Mouse (Mus musculus) kidney, postnatal 25 days (tissue): ENCODE measurements around the gene Xkr7.
A peak's percentile ranks its signal among the peaks of the same experiment; 100 is the strongest.

Experiments used
- DNase-seq, 2 experiments: peaks; one replicate each; pipeline ENCODE4 v3.0.0; 2021; ENCODE audit warnings: mixed read lengths in 2 of 2

Gene Xkr7

DNA sequence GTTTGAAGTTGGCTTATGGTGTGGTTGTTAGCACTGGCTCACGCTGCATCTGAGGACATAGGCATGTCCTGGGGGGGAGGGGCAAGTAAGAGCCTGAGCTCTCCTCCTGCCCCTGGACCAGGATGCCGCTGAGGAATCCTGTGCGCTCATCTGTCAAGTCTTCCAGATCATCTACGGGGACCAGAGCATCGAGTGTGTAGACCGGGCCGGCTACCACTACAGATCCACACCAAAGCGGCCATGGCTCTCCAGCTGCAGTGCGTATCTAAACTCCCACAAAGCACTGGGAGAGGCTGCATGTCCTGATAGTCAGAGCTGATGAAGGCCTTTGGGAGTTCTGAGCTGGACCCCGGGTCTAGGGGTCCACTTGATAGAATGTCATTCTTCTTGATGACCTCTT lies 43.0 kb downstream of the Xkr7 start:
- DNase-seq = peak in 1 of 2 experiments; percentile 26

DNA sequence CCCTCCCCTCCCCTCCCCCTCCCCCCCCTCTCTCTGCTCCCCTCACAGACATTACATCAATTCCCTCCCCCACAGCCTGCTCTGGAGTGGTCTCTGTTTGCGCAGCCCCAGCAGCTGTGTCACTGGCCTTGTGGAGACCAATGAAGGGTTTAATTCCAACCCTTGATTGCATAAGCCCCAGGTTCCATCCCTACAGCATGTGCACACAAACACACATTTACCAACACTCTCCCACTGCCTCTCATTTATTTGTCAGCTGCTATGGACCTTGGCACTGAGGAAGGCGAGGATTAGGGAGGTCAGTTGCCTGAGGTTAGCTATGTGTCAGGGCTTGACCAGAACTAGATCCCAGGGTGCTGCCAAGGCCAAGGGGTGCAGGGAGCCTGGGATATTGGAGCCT lies 44.3 kb downstream of the Xkr7 start:
- peak in 1 of 2 experiments; percentile 28 for DNase-seq

- peak; percentile 75 to 92 for DNase-seq
Measured at GRCm38 (mm10) chr2:153080841-153081523, 49.3 kb downstream of the Xkr7 start.

DNA sequence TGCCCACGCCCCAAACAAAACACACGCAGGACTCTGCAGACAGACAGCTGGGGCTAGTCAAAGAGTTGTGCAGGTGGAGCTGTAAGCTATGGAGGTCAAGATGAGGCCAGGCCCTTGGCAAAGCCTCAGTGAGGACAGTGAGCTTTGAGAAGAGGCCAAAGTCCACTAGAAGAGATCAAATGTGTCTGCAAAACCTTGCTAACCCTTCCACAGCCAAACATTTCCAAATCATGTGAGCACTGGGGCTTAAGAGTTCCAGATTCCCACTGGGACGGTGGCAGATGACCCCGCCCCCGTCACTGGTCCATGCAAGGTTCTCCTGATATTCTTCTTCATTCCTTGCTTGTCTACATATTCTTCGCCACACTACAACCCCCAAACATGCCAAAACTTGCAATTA lies 50.2 kb downstream of the Xkr7 start:
- peak; percentile 38 to 55 for DNase-seq

- peak in 1 of 2 experiments; percentile 18 for DNase-seq
Measured at GRCm38 (mm10) chr2:153083275-153083674, 51.6 kb downstream of the Xkr7 start.

DNA sequence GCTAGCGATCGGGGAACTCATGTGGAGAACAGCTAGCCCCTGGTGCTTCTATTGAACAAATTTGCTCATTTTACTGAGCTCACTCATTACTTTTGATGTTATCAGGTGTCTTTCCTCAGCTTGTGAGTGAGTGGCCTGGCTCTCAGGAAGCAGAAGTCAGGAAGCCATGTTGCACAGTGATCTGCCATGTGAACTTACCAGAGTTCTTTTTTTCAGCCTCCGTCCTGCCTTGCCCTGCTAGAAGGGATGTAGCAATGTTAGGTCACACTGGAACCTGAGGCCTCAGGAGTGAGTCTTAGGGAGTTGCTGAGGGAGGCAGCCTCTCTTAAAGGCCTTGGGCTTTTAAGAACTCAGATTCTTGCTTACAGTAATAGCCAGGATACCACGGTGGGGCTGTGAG lies 52.2 kb downstream of the Xkr7 start:
- no peak for DNase-seq

DNA sequence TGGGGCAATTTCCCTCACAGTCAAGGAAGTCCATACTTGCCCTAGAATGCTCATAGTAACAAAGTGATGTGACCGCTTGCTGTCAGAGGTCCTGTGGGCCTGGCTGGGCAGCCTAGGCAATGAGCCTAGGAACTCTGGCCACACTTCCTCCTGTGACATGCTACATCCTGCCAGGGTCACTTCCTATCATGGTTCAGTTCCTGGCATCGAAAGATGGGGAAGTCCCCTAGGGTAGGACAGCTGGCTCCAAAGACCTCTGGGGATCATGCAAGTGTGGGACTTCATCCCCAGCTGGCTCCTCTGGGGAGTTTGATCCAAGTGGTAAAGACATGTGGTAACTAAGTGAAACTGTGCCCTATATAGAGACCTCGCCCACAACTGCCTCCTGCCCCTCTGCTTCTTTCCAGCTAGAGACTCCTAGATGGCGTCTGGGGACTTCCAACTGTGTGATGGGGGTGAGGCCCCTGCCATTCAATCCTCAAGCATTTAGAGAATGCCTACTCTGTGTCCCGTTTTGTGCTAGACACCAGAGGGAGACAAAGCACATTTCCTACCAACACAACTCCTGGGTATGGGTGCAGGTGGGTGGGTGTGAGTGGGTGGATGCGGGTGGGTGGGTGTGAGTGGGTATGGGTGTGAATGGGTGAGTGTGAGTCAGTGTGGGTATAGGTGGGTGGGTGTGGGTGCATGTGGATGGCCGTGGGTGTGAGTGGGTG lies 52.8 kb downstream of the Xkr7 start:
- peak; percentile 26 to 59 for DNase-seq

GRCm38 (mm10) chr2:153085556-153085955 lies 53.9 kb downstream of the Xkr7 start:
- DNase-seq = peak in 1 of 2 experiments; percentile 3

DNA sequence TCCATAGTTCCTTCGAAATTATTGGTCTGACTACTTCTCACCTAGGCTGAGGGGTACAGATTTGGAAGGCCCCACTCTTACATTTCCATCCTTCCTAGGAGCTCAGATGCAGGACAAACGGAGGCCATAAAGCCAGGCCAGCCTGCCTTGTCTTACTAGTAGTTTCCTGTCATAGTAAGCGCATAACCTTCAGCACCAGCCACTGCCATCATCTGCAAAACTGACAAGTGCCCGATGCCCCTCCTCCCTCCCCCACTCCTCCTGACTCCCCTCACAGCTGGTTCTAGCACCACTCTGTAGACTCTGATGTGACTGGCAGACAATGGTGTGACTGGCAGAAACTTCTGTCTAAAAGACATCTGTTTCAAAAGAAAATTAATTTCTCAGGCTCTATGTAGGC lies 54.5 kb downstream of the Xkr7 start:
- DNase-seq = peak in 1 of 2 experiments; percentile 29

- peak in 1 of 2 experiments; percentile 23 for DNase-seq
Measured at GRCm38 (mm10) chr2:153087091-153087490, 55.4 kb downstream of the Xkr7 start.

DNA sequence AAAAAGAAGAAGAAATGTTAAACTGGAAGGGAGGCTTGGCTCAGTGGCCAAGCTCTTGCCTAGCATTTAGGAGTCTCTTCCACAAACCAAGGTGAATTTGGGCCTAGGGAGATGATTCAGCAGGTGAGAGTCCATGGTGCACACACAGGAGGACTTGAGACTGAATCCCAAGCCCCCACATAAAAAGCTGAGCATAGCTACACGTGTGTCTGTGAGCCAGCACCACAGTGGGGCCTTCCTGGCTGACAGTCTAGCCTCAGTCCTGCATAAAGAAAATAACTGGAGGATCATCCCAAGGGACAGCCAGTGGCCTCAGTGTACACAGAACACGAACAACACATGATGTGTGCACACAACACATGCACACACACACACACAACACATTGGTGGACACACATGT lies 57.7 kb downstream of the Xkr7 start:
- DNase-seq = peak in 1 of 2 experiments; percentile 19

DNA sequence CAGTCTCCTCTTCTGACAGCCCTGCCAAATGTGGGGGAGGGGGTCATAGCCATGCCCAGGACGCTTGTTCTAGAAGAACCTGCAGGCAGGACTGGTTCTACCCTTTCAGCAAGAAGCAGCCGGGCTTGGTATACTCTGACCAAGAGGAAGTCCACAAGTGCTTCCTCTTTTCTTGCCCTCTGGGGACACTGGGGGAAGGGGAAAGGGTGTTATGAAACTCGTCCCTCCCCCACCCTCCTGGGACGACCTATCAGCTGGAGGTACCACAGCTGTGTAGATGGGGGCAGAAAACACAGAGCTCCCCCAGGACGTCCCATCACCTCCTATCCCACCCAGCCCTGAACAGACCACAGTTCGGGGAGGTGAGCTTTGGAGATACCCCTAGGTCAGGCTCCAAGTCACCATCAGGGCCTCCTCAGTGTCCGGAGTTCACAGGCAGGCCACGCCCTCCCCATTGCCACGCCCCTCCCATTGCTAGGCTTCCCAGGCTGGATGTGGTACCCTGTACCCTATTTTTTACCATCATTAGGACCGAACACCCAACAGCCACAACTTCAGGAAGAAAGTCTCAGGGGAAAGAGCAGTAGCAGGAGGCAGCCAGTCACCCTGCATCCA lies 59.0 kb downstream of the Xkr7 start:
- DNase-seq = peak in 1 of 2 experiments; percentile 53
